Mouse (Mus musculus): Measurements from ENCODE around the gene Ndufs3. TPM values are rescaled to one million over a fixed set of nuclear protein-coding genes. Genes with fewer than 3 reads are reported as not detected.

Ndufs3 gene
- polyA plus RNA-seq, 1 experiment from 2014 or later, result 212 TPM

Other genes with a start within 250 kb of the Ndufs3 start
- gene Nup160, start 227.6 kb downstream of the Ndufs3 start, polyA plus RNA-seq (2015; fragmentation: Nextera tagmentation; extraction: Ambion mirVana), result 23.2 and 24.9 TPM in 2 replicates
- 113 and 114 TPM in 2 replicates for gene Fnbp4, start 159.5 kb downstream of the Ndufs3 start, polyA plus RNA-seq (2015; fragmentation: Nextera tagmentation; extraction: Ambion mirVana)
- gene Agbl2, start 122.1 kb downstream of the Ndufs3 start, polyA plus RNA-seq (2015; fragmentation: Nextera tagmentation; extraction: Ambion mirVana), result 0.78 and 1.7 TPM in 2 replicates
- 258 and 261 TPM in 2 replicates for gene Mtch2, start 57.7 kb downstream of the Ndufs3 start, polyA plus RNA-seq (2015; fragmentation: Nextera tagmentation; extraction: Ambion mirVana)
- 31.2 and 46.2 TPM in 2 replicates for gene C1qtnf4, start 19.0 kb downstream of the Ndufs3 start, polyA plus RNA-seq (2015; fragmentation: Nextera tagmentation; extraction: Ambion mirVana)
- gene Kbtbd4, start 87 bp downstream of the Ndufs3 start, polyA plus RNA-seq (2015; fragmentation: Nextera tagmentation; extraction: Ambion mirVana), result 56.2 and 61.6 TPM in 2 replicates
- gene Celf1, start 35.6 kb upstream of the Ndufs3 start, polyA plus RNA-seq (2015; fragmentation: Nextera tagmentation; extraction: Ambion mirVana), result 108 and 121 TPM in 2 replicates
- gene Rapsn, start 130.8 kb upstream of the Ndufs3 start, polyA plus RNA-seq (2015; fragmentation: Nextera tagmentation; extraction: Ambion mirVana), result 0.99 and 1.6 TPM in 2 replicates
- gene Psmc3, start 149.2 kb upstream of the Ndufs3 start, polyA plus RNA-seq (2015; fragmentation: Nextera tagmentation; extraction: Ambion mirVana), result 238 and 241 TPM in 2 replicates
- gene Slc39a13, start 165.6 kb upstream of the Ndufs3 start, polyA plus RNA-seq (2015; fragmentation: Nextera tagmentation; extraction: Ambion mirVana), result 28.1 and 29.4 TPM in 2 replicates
- 3.5 and 3.9 TPM in 2 replicates for gene Spi1, start 177.6 kb upstream of the Ndufs3 start, polyA plus RNA-seq (2015; fragmentation: Nextera tagmentation; extraction: Ambion mirVana)
- gene Mybpc3, start 213.3 kb upstream of the Ndufs3 start, polyA plus RNA-seq (2015; fragmentation: Nextera tagmentation; extraction: Ambion mirVana), result 0.23 and 0.58 TPM in 2 replicates